Mouse (Mus musculus): ENCODE data around the gene Kdm4c. TPM values are rescaled to one million over a fixed set of nuclear protein-coding genes. Genes with fewer than 3 reads are reported as not detected.
A peak's percentile ranks its signal among the peaks of the same experiment; 100 is the strongest.

Kdm4c gene
- total and polyA plus RNA-seq, 2 experiments from 2014 or later, result 9.7 to 15.7 TPM

DNA sequence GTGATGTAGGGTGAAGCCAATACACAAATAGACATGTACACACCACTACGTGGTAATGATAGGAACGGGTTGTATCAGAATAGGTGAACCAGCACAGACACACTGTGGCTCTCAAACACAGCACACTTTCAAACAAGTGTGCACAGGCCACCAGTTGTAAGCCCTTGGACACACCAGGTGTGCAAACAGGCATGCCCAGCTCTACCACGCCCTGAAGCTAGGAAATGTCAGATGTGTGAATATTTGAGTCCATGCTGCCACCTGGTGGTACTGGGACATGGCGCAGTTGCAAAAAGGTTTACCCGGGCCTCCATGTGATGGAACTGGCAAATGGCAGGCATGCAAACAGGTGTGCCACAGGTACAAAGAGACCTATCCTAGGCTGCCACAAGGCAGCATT is 10.9 kb upstream of the Kdm4c start:
- 73% methylated on average over 5 of the region's 5 CpGs for WGBS
- Histone ChIP-seq H3K9ac (replicated peaks; ENCODE audit: low read length, poor library complexity, severe bottlenecking) (no peak overlapping the region), H3K4me1 (ENCODE audit: insufficient read depth, low read length) (no peaks in the 10 kb centered on the region), H3K9me3 (ENCODE audit: low read length) (no peaks in the 10 kb centered on the region), H3K4me2 (ENCODE audit: low read depth, low read length, poor library complexity, severe bottlenecking) (no peak overlapping the region), H3K4me3 (ENCODE audit: low read depth, low read length) (no peak overlapping the region), H3K27me3 (ENCODE audit: insufficient read depth, low read length) (no peaks in the 10 kb centered on the region), H3K27ac (ENCODE audit: low read depth, low read length) (no peak overlapping the region), H3K36me3 (ENCODE audit: insufficient read depth, low read length) (no peaks in the 10 kb centered on the region)
- peak; percentile 70 for TF ChIP-seq CTCF (IDR thresholded peaks at IDR 0.05)
- ATAC-seq (ENCODE audit: low FRiP score) (no peak; the same call in 1 of the 2 replicates), DNase-seq (ENCODE audit: low spot score) (peak; percentile 53)

GRCm38 (mm10) chr4:74233534-74233933 is 8.8 kb upstream of the Kdm4c start:
- no peak overlapping the region for H3K4me2 ChIP-seq (ENCODE audit: low read depth, low read length, poor library complexity, severe bottlenecking)
- no peaks in the 10 kb centered on the region for H3K36me3 ChIP-seq (ENCODE audit: insufficient read depth, low read length)
- no peak overlapping the region for H3K4me3 ChIP-seq (ENCODE audit: low read depth, low read length)
- no peaks in the 10 kb centered on the region for H3K4me1 ChIP-seq (ENCODE audit: insufficient read depth, low read length)
- DNase-seq (ENCODE audit: low spot score) (no peak), ATAC-seq (ENCODE audit: low FRiP score) (no peak)
- WGBS, result 94% methylated on average over 3 of the region's 3 CpGs
- H3K9me3 ChIP-seq (ENCODE audit: low read length), result no peaks in the 10 kb centered on the region
- no peaks in the 10 kb centered on the region for H3K27me3 ChIP-seq (ENCODE audit: insufficient read depth, low read length)
- no peak overlapping the region for H3K9ac ChIP-seq (replicated peaks; ENCODE audit: low read length, poor library complexity, severe bottlenecking)
- TF ChIP-seq CTCF (IDR thresholded peaks at IDR 0.05), result no peak
- no peak overlapping the region for H3K27ac ChIP-seq (ENCODE audit: low read depth, low read length)

- Histone ChIP-seq H3K27ac (ENCODE audit: low read depth, low read length) (peak overlapping the region; percentile 84), H3K4me3 (ENCODE audit: low read depth, low read length) (peak overlapping the region; percentile 95), H3K9ac (replicated peaks; ENCODE audit: low read length, poor library complexity, severe bottlenecking) (peak overlapping the region; percentile 87), H3K36me3 (ENCODE audit: insufficient read depth, low read length) (no peaks in the 10 kb centered on the region), H3K9me3 (ENCODE audit: low read length) (no peaks in the 10 kb centered on the region), H3K4me1 (ENCODE audit: insufficient read depth, low read length) (no peaks in the 10 kb centered on the region), H3K4me2 (ENCODE audit: low read depth, low read length, poor library complexity, severe bottlenecking) (peak overlapping the region; percentile 80), H3K27me3 (ENCODE audit: insufficient read depth, low read length) (no peaks in the 10 kb centered on the region)
- ATAC-seq (ENCODE audit: low FRiP score) (peak; percentile 99), DNase-seq (ENCODE audit: low spot score) (peak; percentile 98)
- TF ChIP-seq CTCF (IDR thresholded peaks at IDR 0.05), result no peak
- WGBS, result under 1% methylated on average over 51 of the region's 68 CpGs
Measured at GRCm38 (mm10) chr4:74251348-74252244, 9.3 kb downstream of the Kdm4c start.

DNA sequence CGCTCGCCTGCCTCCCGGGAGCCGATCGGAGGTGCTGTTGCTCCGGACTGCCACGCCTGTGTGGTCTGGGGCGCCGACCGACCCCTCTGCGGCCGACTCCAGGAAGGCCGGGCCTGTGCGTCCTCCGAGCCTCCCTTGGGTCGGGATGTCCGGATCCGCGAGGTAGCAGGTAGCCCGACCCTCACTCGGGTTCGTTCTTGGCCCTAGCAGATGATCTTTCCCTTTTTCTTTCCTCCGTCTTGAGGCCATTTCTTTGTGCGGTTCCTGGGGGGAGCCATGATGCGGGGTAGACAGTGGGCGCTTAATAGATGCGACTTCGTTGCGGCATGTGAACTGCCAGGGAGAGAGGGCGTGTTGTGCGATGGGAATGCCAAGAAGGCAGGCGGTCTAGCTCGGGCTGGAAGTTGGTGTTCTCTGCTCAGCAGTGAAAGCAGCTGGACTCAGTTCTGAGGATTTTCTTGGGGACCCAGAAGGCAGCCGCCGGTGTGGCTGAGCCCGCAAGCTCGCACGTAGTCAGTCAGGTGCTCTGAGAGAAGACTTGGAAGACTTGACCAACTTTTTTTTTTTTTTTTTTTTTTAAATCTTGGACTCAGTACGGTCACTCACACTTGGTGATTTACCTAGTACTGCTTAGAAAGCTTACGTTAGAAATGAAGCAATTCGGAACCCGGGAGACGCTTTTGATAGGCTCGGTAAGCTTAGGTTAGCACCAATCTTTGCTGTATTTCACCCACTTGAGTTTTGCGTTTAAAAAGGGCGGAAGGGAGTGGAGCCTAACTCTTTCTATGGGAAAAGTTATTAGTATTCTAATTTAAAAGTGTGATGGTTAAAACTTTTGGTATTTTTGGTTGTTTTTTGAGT is 10.2 kb downstream of the Kdm4c start:
- Histone ChIP-seq H3K9me3 (ENCODE audit: low read length) (no peaks in the 10 kb centered on the region), H3K9ac (replicated peaks; ENCODE audit: low read length, poor library complexity, severe bottlenecking) (peak overlapping the region; percentile 87), H3K27me3 (ENCODE audit: insufficient read depth, low read length) (no peaks in the 10 kb centered on the region), H3K4me3 (ENCODE audit: low read depth, low read length) (peak overlapping the region; percentile 95), H3K27ac (ENCODE audit: low read depth, low read length) (peak overlapping the region; percentile 84), H3K36me3 (ENCODE audit: insufficient read depth, low read length) (no peaks in the 10 kb centered on the region), H3K4me2 (ENCODE audit: low read depth, low read length, poor library complexity, severe bottlenecking) (peak overlapping the region; percentile 58), H3K4me1 (ENCODE audit: insufficient read depth, low read length) (no peaks in the 10 kb centered on the region)
- no peak for TF ChIP-seq CTCF (IDR thresholded peaks at IDR 0.05)
- DNase-seq (ENCODE audit: low spot score), result peak; percentile 68
- 1% methylated on average over 46 of the region's 46 CpGs for WGBS
- ATAC-seq (ENCODE audit: low FRiP score), result peak; percentile 48

DNA sequence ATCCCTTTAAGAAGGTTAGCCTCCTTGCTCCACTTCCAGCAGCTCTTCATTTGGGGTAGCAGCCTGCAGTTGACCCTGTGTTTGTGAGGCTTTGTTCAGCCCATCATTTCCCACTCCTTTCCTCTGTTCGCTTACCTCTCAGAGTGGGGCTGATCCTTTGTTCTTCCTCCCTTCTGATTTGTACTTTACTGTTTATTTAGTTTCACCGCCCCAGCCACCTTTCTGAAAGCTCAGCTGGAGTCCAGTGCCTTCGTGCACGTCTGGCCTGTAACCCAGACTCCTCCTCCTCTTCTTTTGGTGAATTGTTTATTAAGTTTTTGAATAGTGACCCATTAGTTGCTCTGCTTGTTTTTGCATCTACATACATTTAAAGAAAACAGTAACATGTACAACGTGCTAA is 15.6 kb downstream of the Kdm4c start:
- Histone ChIP-seq H3K9me3 (ENCODE audit: low read length) (no peaks in the 10 kb centered on the region), H3K27ac (ENCODE audit: low read depth, low read length) (no peak overlapping the region), H3K9ac (replicated peaks; ENCODE audit: low read length, poor library complexity, severe bottlenecking) (no peak overlapping the region), H3K36me3 (ENCODE audit: insufficient read depth, low read length) (no peaks in the 10 kb centered on the region), H3K27me3 (ENCODE audit: insufficient read depth, low read length) (no peaks in the 10 kb centered on the region), H3K4me3 (ENCODE audit: low read depth, low read length) (no peak overlapping the region), H3K4me1 (ENCODE audit: insufficient read depth, low read length) (no peaks in the 10 kb centered on the region), H3K4me2 (ENCODE audit: low read depth, low read length, poor library complexity, severe bottlenecking) (no peak overlapping the region)
- DNase-seq (ENCODE audit: low spot score), result no peak
- no peak for TF ChIP-seq CTCF (IDR thresholded peaks at IDR 0.05)
- ATAC-seq (ENCODE audit: low FRiP score), result no peak
- 26% methylated on average over 5 of the region's 5 CpGs for WGBS

All from midbrain, postnatal 0 days (tissue).